Mouse (Mus musculus) embryonic facial prominence, embryonic 12.5 days (tissue): ENCODE measurements around the gene Apoc2. TPM values are rescaled to one million over a fixed set of nuclear protein-coding genes. Genes with fewer than 3 reads are reported as not detected.

Experiments
- polyA plus RNA-seq: library from polyadenylated mRNA; unstranded; fragments of >200 nt; fragmentation: Nextera tagmentation; extraction: Ambion mirVana; gene quantifications from 2 replicates; pipeline ENCODE4 v1.2.1, GENCODE M21; 2016

Gene Apoc2
- polyA plus RNA-seq, 1 experiment from 2014 or later = 0.83 TPM

Other genes with a start within 250 kb of the Apoc2 start
- gene Mark4, start 219.1 kb downstream of the Apoc2 start, polyA plus RNA-seq = 16.3 and 17.9 TPM in 2 replicates
- gene Exoc3l2, start 214.6 kb downstream of the Apoc2 start, polyA plus RNA-seq = 1.0 and 1.8 TPM in 2 replicates
- gene Bloc1s3, start 169.6 kb downstream of the Apoc2 start, polyA plus RNA-seq = 4.1 and 4.6 TPM in 2 replicates
- gene Trappc6a, start 169.5 kb downstream of the Apoc2 start, polyA plus RNA-seq = 61.7 and 63.5 TPM in 2 replicates
- 0.06 TPM in 1 of 2 replicates, not detected in the other for gene Nkpd1, start 160.1 kb downstream of the Apoc2 start, polyA plus RNA-seq
- gene Ppp1r37, start 114.9 kb downstream of the Apoc2 start, polyA plus RNA-seq = 36.0 and 40.6 TPM in 2 replicates
- 0.17 and 0.36 TPM in 2 replicates for gene Zfp296, start 100.7 kb downstream of the Apoc2 start, polyA plus RNA-seq
- 150 and 164 TPM in 2 replicates for gene Gemin7, start 100.3 kb downstream of the Apoc2 start, polyA plus RNA-seq
- 72.7 and 80.7 TPM in 2 replicates for gene Clasrp, start 73.5 kb downstream of the Apoc2 start, polyA plus RNA-seq
- 8.0 and 8.5 TPM in 2 replicates for gene Relb, start 48.5 kb downstream of the Apoc2 start, polyA plus RNA-seq
- 93.9 and 95.0 TPM in 2 replicates for gene Clptm1, start 12.9 kb downstream of the Apoc2 start, polyA plus RNA-seq
- gene Gm44805, start 3.5 kb upstream of the Apoc2 start, polyA plus RNA-seq = not detected in 2 replicates
- gene Apoc4, start 3.5 kb upstream of the Apoc2 start, polyA plus RNA-seq = not detected in 2 replicates
- gene Apoc1, start 14.7 kb upstream of the Apoc2 start, polyA plus RNA-seq = 6.1 and 6.4 TPM in 2 replicates
- gene Apoe, start 21.2 kb upstream of the Apoc2 start, polyA plus RNA-seq = 200 and 220 TPM in 2 replicates
- 163 and 174 TPM in 2 replicates for gene Tomm40, start 37.5 kb upstream of the Apoc2 start, polyA plus RNA-seq
- gene Nectin2, start 72.5 kb upstream of the Apoc2 start, polyA plus RNA-seq = 95.3 and 97.6 TPM in 2 replicates
- 62.3 and 69.1 TPM in 2 replicates for gene Bcam, start 93.1 kb upstream of the Apoc2 start, polyA plus RNA-seq
- 4.4 and 4.8 TPM in 2 replicates for gene Cblc, start 118.9 kb upstream of the Apoc2 start, polyA plus RNA-seq
- gene Bcl3, start 144.8 kb upstream of the Apoc2 start, polyA plus RNA-seq = 2.2 TPM in 2 replicates
- 0.20 and 0.62 TPM in 2 replicates for gene Gm19345, start 174.1 kb upstream of the Apoc2 start, polyA plus RNA-seq
- not detected in 2 replicates for gene Ceacam16, start 183.4 kb upstream of the Apoc2 start, polyA plus RNA-seq
- not detected in 2 replicates for gene Ceacam19, start 210.0 kb upstream of the Apoc2 start, polyA plus RNA-seq
- 9.3 and 10.7 TPM in 2 replicates for gene Pvr, start 243.2 kb upstream of the Apoc2 start, polyA plus RNA-seq